Mouse (Mus musculus) liver, embryonic 14.5 days (tissue): Measurements from ENCODE around the gene Slc25a24. TPM values are rescaled to one million over a fixed set of nuclear protein-coding genes. Genes with fewer than 3 reads are reported as not detected.
A peak's percentile ranks its signal among the peaks of the same experiment; 100 is the strongest.

ENCODE experiments used
- ATAC-seq: fragments of 200-750 bp; cut with Nextera tagmentation; 2 replicates; pipeline ENCODE4 v1.8.0; 2017; ENCODE audit warnings: moderate number of reproducible peaks, mild to moderate bottlenecking, moderate library complexity; ENCODE audit not compliant: insufficient read depth
- DNase-seq, 3 experiments: peaks; one replicate each; pipeline ENCODE4 v3.0.0-alpha.2; 2012 to 2013; ENCODE audit warnings: low read depth in 3 of 3, low spot score in 3 of 3
- H3K27ac ChIP-seq: fragments of 300-500 bp; sonication (generic); 2 replicates; pipeline ENCODE4 v1.5.1; 2014; ENCODE audit warnings: moderate library complexity, mild to moderate bottlenecking, control low read depth, inconsistent platforms
- H3K27me3 ChIP-seq: fragments of 300-500 bp; sonication (generic); 2 replicates; pipeline ENCODE4 v1.6.1; 2014; ENCODE audit warnings: mild to moderate bottlenecking, low read length, moderate library complexity; ENCODE audit not compliant: control insufficient read depth, insufficient read depth
- H3K36me3 ChIP-seq: fragments of 300-500 bp; sonication (generic); replicated peaks from 2 replicates; pipeline ENCODE4 v1.6.1; 2014; ENCODE audit warnings: low read depth; ENCODE audit not compliant: control insufficient read depth, insufficient read depth
- H3K4me1 ChIP-seq, 2 experiments: fragments of 200-500 bp in 1 of 2; fragments of 300-500 bp in 1 of 2; sonication (generic) in 1 of 2; replicated peaks; 2 replicates each; pipeline ENCODE4 v1.6.1; 2012 to 2014; ENCODE audit warnings: antibody characterized with exemption in 1 of 2, inconsistent platforms in 1 of 2, low read length in 1 of 2; ENCODE audit not compliant: control insufficient read depth in 2 of 2, insufficient read depth in 2 of 2
- H3K4me2 ChIP-seq: fragments of 300-500 bp; sonication (generic); 2 replicates; pipeline ENCODE4 v1.6.1; 2014; ENCODE audit warnings: low read depth, mild to moderate bottlenecking, control low read depth, moderate library complexity
- H3K4me3 ChIP-seq, 2 experiments: fragments of 200-500 bp in 1 of 2; fragments of 300-500 bp in 1 of 2; sonication (generic) in 1 of 2; 2 replicates each; pipeline ENCODE4 v1.5.1; 2012 to 2014; ENCODE audit warnings: low read depth in 2 of 2, low read length in 2 of 2, mild to moderate bottlenecking in 2 of 2, control low read depth in 1 of 2, inconsistent platforms in 1 of 2, moderate library complexity in 1 of 2; ENCODE audit not compliant: insufficient read depth in 1 of 2
- H3K9ac ChIP-seq: fragments of 300-500 bp; sonication (generic); replicated peaks from 2 replicates; pipeline ENCODE4 v1.6.1; 2014; ENCODE audit warnings: mild to moderate bottlenecking, control low read depth, moderate library complexity
- H3K9me3 ChIP-seq: fragments of 300-500 bp; sonication (generic); 2 replicates; pipeline ENCODE4 v1.6.1; 2016; ENCODE audit warnings: low read length, mixed read lengths; ENCODE audit not compliant: control insufficient read depth
- CTCF ChIP-seq: IDR thresholded peaks from 2 replicates; pipeline ENCODE4 v1.5.1; 2016; ENCODE audit warnings: antibody characterized with exemption, low read depth, control low read depth
- EP300 ChIP-seq: IDR thresholded peaks from 2 replicates; pipeline ENCODE4 v1.6.1; 2016; ENCODE audit warnings: antibody characterized with exemption, low read depth
- WGBS: fragments of 180-500 bp; shearing (Covaris S2); extraction: QIAGEN DNeasy Blood & Tissue Kit; methylation state at CpG from one replicate; pipeline ENCODE4 v1.1.7; 2014; ENCODE audit not compliant: insufficient replicate concordance; 5-methylcytosine and 5-hydroxymethylcytosine counted together
- polyA plus RNA-seq, 2 experiments: library from polyadenylated mRNA; depleted of rRNA in 1 of 2; stranded (reverse) in 1 of 2; unstranded in 1 of 2; fragments of >200 nt; fragmentation: Nextera tagmentation in 1 of 2; extraction: Ambion mirVana in 1 of 2; gene quantifications; 2 replicates each; pipeline versions ENCODE4 v1.2.1 to v1.2.3; 2012 to 2014

Slc25a24 gene
- polyA plus RNA-seq, 2 experiments, result 2.2 to 3.7 TPM

GRCm38 (mm10) chr3:109164644-109165043 lies 41.7 kb downstream of the Slc25a24 start:
- Histone ChIP-seq H3K4me2 (no peak overlapping the region), H3K9ac (no peak overlapping the region), H3K27me3 (no peaks in the 10 kb centered on the region), H3K4me1 (no peaks in the 10 kb centered on the region), H3K4me3 (no peak overlapping the region), H3K36me3 (no peaks in the 10 kb centered on the region), H3K9me3 (no peaks in the 10 kb centered on the region), H3K27ac (no peak overlapping the region)
- DNase-seq (no peak), ATAC-seq (no peak)
- 60% methylated on average over 1 of the region's 1 CpGs for WGBS
- TF ChIP-seq EP300 (no peak), CTCF (no peak)

- peak in 1 of 3 experiments; percentile 13 for DNase-seq
- Histone ChIP-seq H3K4me1 (no peaks in the 10 kb centered on the region), H3K4me2 (no peak overlapping the region), H3K36me3 (no peaks in the 10 kb centered on the region), H3K9me3 (no peaks in the 10 kb centered on the region), H3K27ac (no peak overlapping the region), H3K27me3 (no peaks in the 10 kb centered on the region), H3K4me3 (no peak overlapping the region), H3K9ac (no peak overlapping the region)
- ATAC-seq, result no peak
- 35% methylated on average over 8 of the region's 8 CpGs for WGBS
- no peak for TF ChIP-seq EP300
- TF ChIP-seq CTCF, result no peak
These were observed 42.4 kb downstream of the Slc25a24 start for GRCm38 (mm10) chr3:109165214-109165829.

GRCm38 (mm10) chr3:109169121-109169520 lies 46.2 kb downstream of the Slc25a24 start:
- no peak overlapping the region for H3K4me2 ChIP-seq
- ATAC-seq (no peak), DNase-seq (no peak)
- no peak overlapping the region for H3K27ac ChIP-seq
- TF ChIP-seq CTCF, result no peak
- TF ChIP-seq EP300, result no peak
- no peaks in the 10 kb centered on the region for H3K27me3 ChIP-seq
- H3K36me3 ChIP-seq, result no peaks in the 10 kb centered on the region
- no peak overlapping the region for H3K9ac ChIP-seq
- no peaks in the 10 kb centered on the region for H3K9me3 ChIP-seq
- WGBS, result 15% methylated on average over 2 of the region's 2 CpGs
- no peak overlapping the region for H3K4me3 ChIP-seq
- no peaks in the 10 kb centered on the region for H3K4me1 ChIP-seq

- Histone ChIP-seq H3K27me3 (no peaks in the 10 kb centered on the region), H3K9ac (no peak overlapping the region), H3K9me3 (no peaks in the 10 kb centered on the region), H3K27ac (no peak overlapping the region), H3K4me2 (no peak overlapping the region), H3K4me3 (no peak overlapping the region), H3K4me1 (no peaks in the 10 kb centered on the region), H3K36me3 (no peaks in the 10 kb centered on the region)
- ATAC-seq (no peak), DNase-seq (peak in 1 of 3 experiments; percentile 6)
- whole genome bisulfite sequencing, result 22% methylated on average over 15 of the region's 15 CpGs
- peak; percentile 81 for TF ChIP-seq CTCF
- no peak for TF ChIP-seq EP300
These were observed 48.3 kb downstream of the Slc25a24 start for GRCm38 (mm10) chr3:109171070-109171778.

GRCm38 (mm10) chr3:109174394-109174793 lies 51.4 kb downstream of the Slc25a24 start:
- Histone ChIP-seq H3K9me3 (no peaks in the 10 kb centered on the region), H3K27ac (no peak overlapping the region), H3K4me2 (no peak overlapping the region), H3K4me3 (no peak overlapping the region), H3K36me3 (no peaks in the 10 kb centered on the region), H3K9ac (no peak overlapping the region), H3K4me1 (no peaks in the 10 kb centered on the region), H3K27me3 (no peaks in the 10 kb centered on the region)
- DNase-seq, result no peak
- TF ChIP-seq CTCF (no peak), EP300 (no peak)
- WGBS, result 43% methylated on average over 5 of the region's 5 CpGs
- no peak for ATAC-seq
